Mouse (Mus musculus) stomach, postnatal 0 days (tissue): ENCODE measurements at regions not wholly inside any gene's neighbourhood (a gene's known extent, or its start where the extent isn't known, plus 50 kb on each side); places are given as distances from the start of the nearest gene placed in this dataset.

Experiments
- CTCF ChIP-seq: IDR thresholded peaks from 2 replicates; pipeline ENCODE4 v1.5.1; 2016; ENCODE audit warnings: antibody characterized with exemption, low read depth, mild to moderate bottlenecking, moderate library complexity
- EP300 ChIP-seq: optimal IDR thresholded peaks from 2 replicates; pipeline ENCODE3; 2016; ENCODE audit warnings: antibody characterized with exemption

GRCm38 (mm10) chr12:16204941-16205340 is 388.2 kb upstream of the Trib2 start:
- TF ChIP-seq CTCF (no peak), EP300 (no peak)
